Comparison of ENCODE assay signal across 8 mouse cellular contexts in the genomic region with DNA sequence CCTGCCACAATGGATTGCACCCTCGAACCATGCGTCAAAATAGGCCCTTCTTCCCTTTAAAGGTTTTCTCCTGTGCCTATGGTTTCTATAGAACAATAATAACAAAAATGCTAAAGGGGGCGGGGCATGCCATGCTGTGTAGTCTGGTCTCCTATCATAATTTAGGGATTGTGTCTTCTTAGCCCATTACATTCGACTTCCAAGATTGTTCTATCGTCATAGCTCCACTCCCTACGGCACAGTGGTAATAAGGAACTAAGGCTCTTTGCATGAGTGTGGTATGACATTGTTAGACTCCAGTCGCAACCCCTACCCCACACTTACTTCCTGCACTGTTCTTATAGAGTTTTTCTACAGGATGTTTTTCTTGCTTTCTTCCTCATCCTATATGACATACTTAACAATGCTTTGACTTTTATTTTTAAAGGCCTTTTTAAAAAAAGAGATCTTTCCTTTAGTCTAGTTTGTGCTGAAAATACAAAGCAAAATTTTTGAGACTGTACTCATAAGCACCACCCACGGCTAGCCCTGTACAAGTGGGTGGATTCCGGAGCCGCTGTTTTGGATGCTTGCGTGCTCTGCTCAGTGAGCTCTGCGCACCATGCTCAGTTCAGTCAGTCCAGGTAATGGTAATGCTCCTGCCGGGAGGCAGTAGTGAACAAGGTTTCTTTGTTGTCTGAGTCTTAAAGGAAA. TPM values are rescaled to one million over a fixed set of nuclear protein-coding genes. Genes with fewer than 3 reads are reported as not detected.
DNase-seq lines count a peak whose midpoint lies in the region; ATAC-seq and TF ChIP-seq lines count a peak whose summit lies in the region.
"Had no signal": no experiment of that assay in that cellular context is flagged by ENCODE, and none has a peak within 500 bp of the region (broad histone marks: within the 10 kb centered on the region; RNA-seq: fewer than 3 reads in every experiment).

No protein-coding gene starts in this region.

- no peak for TF ChIP-seq CTCF in lung, embryonic 14.5 days (IDR thresholded peaks at IDR 0.05; ENCODE audit: low read depth)
- TF ChIP-seq CTCF in forebrain, postnatal 0 days (IDR thresholded peaks at IDR 0.05; ENCODE audit: low read depth) = no peak

- peak overlapping the region; percentile 58 for H3K4me2 ChIP-seq in lung, embryonic 14.5 days
- peak overlapping the region; percentile 62 for H3K4me2 ChIP-seq in forebrain, postnatal 0 days (ENCODE audit: low read depth)
- peak overlapping the region; percentile 60 for H3K4me2 ChIP-seq in neural tube, embryonic 15.5 days

- H3K36me3 ChIP-seq in lung, embryonic 14.5 days (ENCODE audit: insufficient read depth) = no peaks in the 10 kb centered on the region
- H3K36me3 ChIP-seq in forebrain, postnatal 0 days (ENCODE audit: insufficient read depth) = no peaks in the 10 kb centered on the region
- no peaks in the 10 kb centered on the region for H3K36me3 ChIP-seq in neural tube, embryonic 15.5 days

- intact Hi-C loops in left cerebral cortex, postnatal 14 days (cut with DNase I) = no loop called here

- peak; percentile 66 for ATAC-seq in lung, embryonic 14.5 days (ENCODE audit: insufficient read depth)
- ATAC-seq in forebrain, postnatal 0 days = peak; percentile 83
- peak; percentile 90 for ATAC-seq in neural tube, embryonic 15.5 days (ENCODE audit: low FRiP score)
- no peak for ATAC-seq in monocyte, adult 5-6 weeks (replicated peaks; ENCODE audit: insufficient number of reproducible peaks, low FRiP score, low TSS enrichment, poor library complexity, severe bottlenecking)

- peak; percentile 35 for DNase-seq in lung, embryonic 14.5 days
- DNase-seq in lung, postnatal 14 days = no peak
- peak; percentile 63 for DNase-seq in forebrain, postnatal 0 days
- DNase-seq in left cerebral cortex, postnatal 14 days (ENCODE audit: low spot score in 2 of 2) = peak; percentile 66 to 68
- no peak for DNase-seq in spleen, adult 18-20 months

- H3K9ac ChIP-seq in lung, embryonic 14.5 days = no peak overlapping the region; the same call in 1 of the 2 replicates
- peak overlapping the region; percentile 46 for H3K9ac ChIP-seq in forebrain, postnatal 0 days
- peak overlapping the region; percentile 23; the same call in 1 of the 2 replicates for H3K9ac ChIP-seq in neural tube, embryonic 15.5 days (replicated peaks)

- WGBS in lung, embryonic 14.5 days = 27% methylated on average over 13 of the region's 13 CpGs
- WGBS in forebrain, postnatal 0 days = 16% methylated on average over 13 of the region's 13 CpGs
- 28% methylated on average over 13 of the region's 13 CpGs for WGBS in neural tube, embryonic 15.5 days

- no peak overlapping the region for H3K27ac ChIP-seq in lung, embryonic 14.5 days (ENCODE audit: low read depth)
- no peak overlapping the region for H3K27ac ChIP-seq in forebrain, postnatal 0 days (ENCODE audit: low read depth, low read length)
- no peak overlapping the region; the same call in 1 of the 2 replicates for H3K27ac ChIP-seq in neural tube, embryonic 15.5 days (replicated peaks)
- H3K27ac ChIP-seq: macrophage had no signal

- peak overlapping the region; percentile 23 for H3K4me3 ChIP-seq in lung, embryonic 14.5 days (ENCODE audit: low read depth, low read length)
- peak overlapping the region; percentile 38 for H3K4me3 ChIP-seq in forebrain, postnatal 0 days (ENCODE audit: low read depth, low read length)
- H3K4me3 ChIP-seq in neural tube, embryonic 15.5 days (replicated peaks) = peak overlapping the region; percentile 31

- no peaks in the 10 kb centered on the region for H3K4me1 ChIP-seq in lung, embryonic 14.5 days (ENCODE audit: insufficient read depth)
- H3K4me1 ChIP-seq in forebrain, postnatal 0 days (ENCODE audit: insufficient read depth) = no peaks in the 10 kb centered on the region; the same call in 1 of the 2 replicates
- peaks cover 16% of the 10 kb centered on the region for H3K4me1 ChIP-seq in neural tube, embryonic 15.5 days

- H3K27me3 ChIP-seq in lung, embryonic 14.5 days (ENCODE audit: insufficient read depth, low read length) = peaks cover 17% of the 10 kb centered on the region
- no peaks in the 10 kb centered on the region for H3K27me3 ChIP-seq in forebrain, postnatal 0 days (ENCODE audit: insufficient read depth, low read length)
- H3K27me3 ChIP-seq in neural tube, embryonic 15.5 days (replicated peaks) = no peaks in the 10 kb centered on the region

- no peaks in the 10 kb centered on the region for H3K9me3 ChIP-seq in lung, embryonic 14.5 days (ENCODE audit: low read depth, low read length)
- no peaks in the 10 kb centered on the region for H3K9me3 ChIP-seq in forebrain, postnatal 0 days (ENCODE audit: low read length)
- no peaks in the 10 kb centered on the region for H3K9me3 ChIP-seq in neural tube, embryonic 15.5 days (replicated peaks)

RNA-seq across cellular contexts. Expression of gene Mtnr1a, which starts 40.6 kb away (rescaled TPM):
- polyA plus RNA-seq in lung, embryonic 14.5 days (2014; fragmentation: Nextera tagmentation; extraction: Ambion mirVana) = 0.30 TPM in 1 of 2 replicates, not detected in the other
- total RNA-seq in forebrain, postnatal 0 days (2014; rRNA removed) = 0.38 TPM in 1 of 2 replicates, not detected in the other
- polyA plus RNA-seq in forebrain, postnatal 0 days (2015; fragmentation: Nextera tagmentation; extraction: Ambion mirVana) = 0.18 and 0.19 TPM in 2 replicates
- total RNA-seq in left cerebral cortex, postnatal 14 days (2021) = not detected
- polyA plus RNA-seq in neural tube, embryonic 15.5 days (2015; fragmentation: Nextera tagmentation; extraction: Ambion mirVana) = 0.33 and 0.55 TPM in 2 replicates
- not detected in 3 replicates for total RNA-seq in monocyte, adult 5-6 weeks (2017)
- polyA plus RNA-seq: macrophage had no signal

Comparison
In these comparisons a context has a peak if more than half of its experiments do, and no peak if none do; other contexts are left out.
1. DNase-seq: peak in lung, embryonic 14.5 days (single experiment), forebrain, postnatal 0 days (single experiment) and left cerebral cortex, postnatal 14 days (2 of 2); none in lung, postnatal 14 days (single experiment) and spleen, adult 18-20 months (0 of 2).
2. Peak in every context shown above with its lines, with median percentiles within 50 percentile points of each other: H3K4me2 ChIP-seq and H3K4me3 ChIP-seq.